Mouse (Mus musculus) testis, postnatal 10 days (tissue): ENCODE measurements around the gene Crebrf.

ENCODE experiments used
- DNase-seq: peaks from one replicate; pipeline ENCODE4 v3.0.0; 2021; ENCODE audit warnings: low spot score

Crebrf gene

DNA sequence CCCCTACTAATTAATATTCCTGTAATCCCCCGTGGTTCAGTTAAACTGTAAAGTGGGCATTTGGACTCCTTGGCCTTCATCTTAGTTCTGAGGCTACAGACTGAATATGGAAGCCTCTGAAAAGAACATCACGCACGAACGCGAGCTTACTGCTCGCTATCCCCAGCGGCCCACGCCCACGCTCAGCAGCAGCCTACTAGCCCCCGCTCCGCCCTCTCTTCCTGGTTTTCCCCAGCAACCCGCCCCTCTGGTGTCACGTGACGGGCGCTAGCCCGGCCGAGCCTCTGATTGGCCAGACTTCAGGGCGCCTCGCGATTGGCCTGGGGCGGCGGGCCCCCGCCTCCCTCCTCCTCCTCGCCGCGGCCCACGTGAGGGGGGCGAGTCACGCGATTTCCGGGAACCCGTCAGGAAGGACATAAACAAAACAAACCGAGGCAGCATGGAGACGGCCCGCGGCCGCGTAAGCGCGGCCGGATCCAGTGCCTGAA, at the start of gene Crebrf:
TSS of gene Crebrf (plus strand) at position 380 of the 488 bp plus-strand sequence.
- peak; percentile 99 for DNase-seq

DNA sequence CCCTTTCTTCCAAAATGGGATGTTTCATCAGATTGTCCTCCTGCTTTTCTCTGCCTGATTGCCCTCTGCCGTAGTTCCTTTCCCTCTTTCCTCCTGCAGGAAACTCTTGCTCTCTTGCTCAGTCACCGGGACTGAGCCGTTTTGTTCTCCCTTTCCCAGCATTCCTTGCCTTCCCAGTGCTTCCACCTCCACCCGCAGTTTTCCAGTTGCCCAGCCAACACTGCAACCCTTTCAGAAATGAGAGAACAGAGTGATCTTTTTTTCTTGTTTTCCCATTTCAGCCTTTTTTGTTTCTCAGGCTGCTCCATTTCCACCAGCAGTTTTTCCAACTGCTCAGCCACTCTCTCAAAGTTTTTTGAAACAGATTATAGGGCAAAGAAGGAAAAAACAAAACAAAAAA, 44.2 kb upstream of the Crebrf start:
- DNase-seq, result no peak

DNA sequence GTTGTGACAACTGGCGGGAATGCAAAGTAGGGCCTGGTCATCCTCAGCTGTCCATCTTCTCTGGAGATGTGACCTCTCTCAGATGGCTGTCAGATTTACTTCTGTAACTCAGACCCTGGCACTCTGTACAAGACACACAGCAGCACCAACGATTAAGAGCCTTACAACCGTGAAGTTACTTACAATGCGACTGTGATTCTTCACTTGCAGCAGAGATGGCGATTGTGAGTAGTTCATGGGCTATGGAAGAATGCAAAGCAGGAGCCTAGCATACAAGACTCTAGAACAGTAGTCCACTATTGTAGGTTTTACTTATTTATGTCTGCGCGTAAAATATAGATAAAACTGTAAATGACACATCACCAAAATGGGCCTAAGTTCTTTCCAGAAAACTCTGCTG, 39.6 kb upstream of the Crebrf start:
- DNase-seq, result no peak

DNA sequence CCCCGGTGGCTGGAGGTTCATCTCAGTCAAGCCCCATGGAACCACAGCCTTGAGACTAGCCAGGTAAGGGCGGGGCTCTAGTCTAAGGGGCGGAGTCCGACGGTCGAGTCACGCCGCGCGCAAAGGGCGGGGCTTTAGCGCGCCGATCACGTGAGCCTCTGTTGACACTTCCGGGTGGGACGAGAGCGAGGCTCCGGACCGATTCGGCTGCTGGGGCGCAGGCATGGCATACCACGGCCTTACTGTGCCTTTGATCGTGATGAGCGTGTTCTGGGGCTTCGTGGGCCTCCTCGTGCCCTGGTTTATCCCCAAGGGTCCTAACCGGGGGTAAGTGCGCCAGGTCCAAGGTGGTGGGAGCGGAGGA, 39.2 kb upstream of the Crebrf start:
- peak; percentile 94 for DNase-seq

DNA sequence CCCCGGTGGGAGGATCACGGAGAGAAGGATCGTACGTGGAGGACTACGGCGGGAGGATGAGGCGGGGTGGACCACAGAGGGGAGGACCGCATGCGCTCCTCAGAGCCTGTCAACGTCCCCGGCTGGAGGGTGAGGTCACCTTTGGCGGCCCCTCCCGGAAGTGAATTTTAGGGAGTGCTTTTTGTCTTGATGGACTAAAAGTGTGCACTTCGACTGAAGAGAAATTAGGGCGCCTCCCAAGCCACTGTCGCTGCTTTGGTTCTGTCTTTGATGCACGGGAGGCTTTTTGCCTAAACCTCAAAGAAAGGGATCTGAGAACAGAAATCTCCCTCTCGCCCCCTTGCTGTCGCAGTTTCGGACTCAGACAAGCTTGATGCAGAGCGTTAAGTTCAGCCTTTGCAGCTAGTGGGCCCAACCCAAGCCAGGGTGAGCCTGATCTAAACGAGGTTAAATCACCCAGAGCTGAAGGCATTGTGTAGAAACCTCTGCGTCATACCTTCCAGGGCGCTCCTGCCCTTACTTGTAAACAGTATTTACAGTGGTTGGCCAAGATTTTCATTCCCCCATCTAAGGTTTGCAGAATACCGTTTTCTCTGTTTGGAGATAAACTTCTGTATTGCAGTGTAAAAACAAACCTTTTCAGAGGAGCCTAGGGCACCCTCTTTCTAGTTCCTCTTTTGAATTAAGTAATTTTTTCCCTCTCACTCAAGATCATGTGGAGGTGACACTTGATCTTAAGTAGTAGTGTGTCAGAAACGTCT, 38.7 kb upstream of the Crebrf start:
- peak; percentile 81 for DNase-seq

DNA sequence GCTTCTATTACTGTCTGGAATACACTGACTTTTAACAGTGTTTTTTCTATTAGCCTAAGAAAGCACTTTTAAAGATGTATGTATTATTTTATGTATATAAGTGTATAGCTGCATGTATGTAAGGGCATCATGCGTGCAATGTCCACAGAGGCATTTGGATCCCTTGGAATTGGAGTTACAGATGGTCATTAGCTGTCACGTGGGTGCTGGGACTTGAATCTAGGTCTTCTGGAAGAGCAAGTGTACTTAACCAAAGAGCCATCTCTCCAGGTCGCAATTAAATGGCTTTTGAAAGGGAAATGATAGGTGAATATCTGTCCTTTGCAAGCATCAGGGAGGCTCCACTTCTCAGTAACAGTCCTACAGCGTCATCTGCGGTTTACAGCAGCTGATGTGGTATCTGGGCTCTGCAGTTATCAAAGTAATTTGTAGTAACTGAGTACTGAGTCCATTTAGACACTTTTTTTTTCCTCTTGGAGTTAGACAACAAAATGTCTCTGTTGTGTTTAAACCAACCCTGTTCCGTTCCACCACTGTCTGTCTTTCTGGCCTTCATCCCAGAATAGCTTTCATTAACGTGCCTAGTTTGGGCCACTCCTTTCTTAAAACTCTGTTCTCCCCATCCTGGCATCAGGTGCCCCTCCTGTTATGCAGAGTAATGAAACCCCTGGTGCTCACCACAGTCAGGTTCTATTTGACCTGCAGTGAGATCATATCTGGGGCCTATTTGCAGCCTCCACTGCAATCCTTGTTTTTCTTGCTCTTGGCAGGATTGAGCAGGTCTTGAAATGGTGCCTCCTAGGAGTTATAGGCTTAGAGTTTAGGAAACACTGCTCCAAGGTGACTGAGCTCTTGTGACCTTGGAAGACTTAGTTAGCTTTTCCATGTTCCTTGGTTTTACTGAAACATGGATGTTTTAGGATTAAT, 37.5 kb upstream of the Crebrf start:
- DNase-seq, result no peak

DNA sequence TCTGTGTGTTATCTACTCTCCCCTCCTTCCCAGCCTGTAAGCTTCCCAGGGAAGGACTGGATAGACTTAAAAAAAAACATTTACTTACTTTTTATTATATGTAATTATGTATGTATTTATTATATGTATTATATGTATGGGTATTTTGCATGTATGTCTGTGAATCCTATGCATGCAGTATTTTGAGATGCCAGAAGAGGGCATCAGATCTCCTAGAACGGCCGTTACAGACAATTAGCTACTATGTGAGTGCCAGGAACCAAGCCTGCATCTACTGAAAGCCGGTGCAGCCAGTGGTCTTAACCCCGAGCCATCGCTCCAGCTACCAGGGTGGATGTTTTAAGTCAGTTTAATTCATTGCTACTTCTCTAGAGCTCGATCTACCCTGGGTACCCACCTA, 34.2 kb upstream of the Crebrf start:
- no peak for DNase-seq

DNA sequence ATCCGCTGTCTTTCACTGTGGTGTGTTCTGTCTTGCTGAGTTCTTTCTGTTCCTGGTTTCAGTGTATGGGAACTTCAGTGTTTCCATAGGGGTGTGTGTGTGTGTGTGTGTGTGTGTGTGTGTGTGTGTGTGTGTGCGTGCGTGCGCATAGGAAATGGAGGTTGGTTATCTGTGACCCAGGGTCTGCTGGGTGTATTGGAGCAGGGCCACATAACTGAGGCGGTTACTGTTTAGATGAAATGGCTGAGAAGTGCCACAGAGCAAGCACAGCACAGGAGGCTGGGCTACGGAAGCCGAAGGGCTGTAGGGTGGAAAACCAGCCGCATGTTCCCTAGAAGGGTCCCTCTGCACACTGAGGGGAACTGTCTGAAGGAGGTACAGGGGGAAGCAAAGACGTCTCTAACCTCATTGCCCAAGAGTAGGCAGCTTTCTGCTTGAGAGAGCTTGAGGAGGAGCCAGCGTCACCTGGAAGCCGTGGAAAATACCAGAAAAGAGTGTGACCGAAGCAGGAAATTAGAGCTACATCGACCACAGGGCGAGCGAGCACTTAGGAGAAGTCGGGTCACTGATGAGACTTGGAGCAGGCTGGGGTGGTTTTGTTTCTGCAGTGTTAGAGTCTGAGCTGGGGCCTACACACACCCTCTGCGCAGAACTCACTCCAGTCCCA, 29.0 kb upstream of the Crebrf start:
- DNase-seq, result no peak

DNA sequence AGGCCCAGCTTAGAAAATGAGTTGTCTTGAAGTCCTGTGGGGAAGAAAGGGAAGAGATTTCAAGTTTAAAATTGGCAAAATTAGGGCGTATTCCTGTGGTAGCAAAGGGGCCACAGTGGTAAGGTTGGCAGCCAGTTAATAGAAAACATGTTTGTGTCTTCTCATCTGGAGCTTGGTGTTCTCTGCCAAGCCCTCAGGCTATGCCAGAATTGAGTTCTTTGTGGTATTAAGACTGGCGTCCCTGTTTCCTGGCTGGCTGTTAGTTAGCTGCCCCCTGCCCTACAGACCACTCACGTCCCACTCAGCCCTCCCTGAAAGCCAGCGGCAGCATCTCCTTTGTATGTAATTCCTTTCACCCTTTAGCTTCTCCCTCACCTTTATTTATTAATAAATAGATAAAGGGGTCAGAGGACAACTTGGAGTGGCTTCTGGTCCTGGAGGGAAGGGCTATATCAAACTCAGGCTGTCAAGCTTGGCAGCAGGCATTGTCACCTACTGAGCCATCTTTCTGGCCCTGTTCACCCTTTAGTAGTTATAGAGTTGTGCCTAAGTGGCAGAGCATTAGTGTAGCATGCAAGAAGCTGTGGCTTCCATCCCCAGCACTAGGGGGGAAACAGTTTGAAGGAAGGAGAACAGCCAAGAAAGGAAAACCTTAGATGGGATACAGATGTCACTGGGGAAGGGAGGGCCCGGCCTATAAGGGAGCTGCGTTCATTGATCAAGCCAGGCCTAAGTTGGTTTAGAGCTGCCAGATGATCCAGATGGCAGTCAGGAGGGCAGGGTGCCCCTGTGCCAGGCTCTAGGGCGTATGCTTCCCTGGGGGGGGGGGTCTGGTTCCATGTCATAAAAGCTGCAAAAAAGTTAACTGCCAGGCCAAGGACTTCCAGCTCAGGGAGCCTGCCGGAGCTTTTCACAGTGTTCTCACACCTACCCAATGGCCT, 26.4 kb upstream of the Crebrf start:
- DNase-seq, result no peak

DNA sequence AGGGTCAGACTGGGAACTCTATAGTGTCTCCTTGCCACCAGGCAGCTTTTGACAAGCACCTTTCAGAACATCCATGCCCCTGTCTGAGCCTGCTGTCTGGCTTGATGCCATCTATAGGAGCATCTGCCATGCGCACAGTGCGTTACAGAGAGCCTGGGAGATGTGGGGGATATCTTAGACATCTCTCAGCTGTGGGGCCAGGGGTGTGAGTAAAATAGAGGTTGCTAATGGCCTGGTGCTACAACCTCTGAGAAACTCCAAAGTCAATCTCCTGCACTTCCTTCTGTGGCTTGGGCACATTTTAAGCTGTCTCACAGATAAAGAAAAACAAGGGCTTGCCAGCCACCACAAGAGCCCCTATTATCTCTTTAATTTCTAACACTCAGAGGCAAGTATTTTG, 25.6 kb upstream of the Crebrf start:
- no peak for DNase-seq

DNA sequence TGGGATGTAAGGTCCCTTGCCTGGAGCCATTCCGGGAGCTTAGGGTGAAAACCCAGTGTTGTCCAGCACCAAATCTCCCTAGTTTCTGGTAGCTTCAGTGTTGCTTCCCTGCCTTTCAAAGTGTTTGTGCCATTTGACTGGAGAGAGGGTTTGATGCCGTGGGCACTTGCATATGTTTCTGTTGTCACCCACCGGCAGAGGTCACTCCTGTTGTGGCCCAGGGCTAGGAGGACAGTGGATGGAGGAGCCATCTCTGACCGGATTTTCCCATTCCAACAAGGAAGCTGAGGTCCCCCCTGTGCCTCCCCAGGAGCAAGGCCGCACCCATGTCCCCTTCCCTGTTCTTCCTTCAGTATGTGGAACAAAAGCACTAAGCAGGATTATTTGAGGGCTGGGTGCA, 25.2 kb upstream of the Crebrf start:
- DNase-seq, result no peak

DNA sequence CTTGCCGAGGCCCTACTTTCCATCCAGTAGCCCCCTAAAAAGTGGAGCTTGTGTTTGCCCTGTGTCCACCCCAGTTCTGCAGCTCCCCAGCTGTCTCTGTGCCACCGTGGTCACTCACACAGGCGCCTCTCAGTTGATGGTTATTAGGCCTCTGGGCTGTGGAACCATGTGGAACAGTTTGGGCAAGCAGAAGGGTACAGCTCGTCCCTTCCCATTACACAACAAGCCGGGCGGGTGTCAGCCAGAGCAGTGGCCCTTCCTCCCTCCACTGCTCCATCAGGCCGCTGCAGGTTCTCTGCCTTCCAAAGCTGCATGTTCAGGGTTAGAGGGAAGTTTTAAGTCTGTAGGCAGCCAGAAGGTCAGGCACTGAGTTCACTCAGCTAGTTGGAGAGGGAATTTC, 24.3 kb upstream of the Crebrf start:
- DNase-seq, result no peak

DNA sequence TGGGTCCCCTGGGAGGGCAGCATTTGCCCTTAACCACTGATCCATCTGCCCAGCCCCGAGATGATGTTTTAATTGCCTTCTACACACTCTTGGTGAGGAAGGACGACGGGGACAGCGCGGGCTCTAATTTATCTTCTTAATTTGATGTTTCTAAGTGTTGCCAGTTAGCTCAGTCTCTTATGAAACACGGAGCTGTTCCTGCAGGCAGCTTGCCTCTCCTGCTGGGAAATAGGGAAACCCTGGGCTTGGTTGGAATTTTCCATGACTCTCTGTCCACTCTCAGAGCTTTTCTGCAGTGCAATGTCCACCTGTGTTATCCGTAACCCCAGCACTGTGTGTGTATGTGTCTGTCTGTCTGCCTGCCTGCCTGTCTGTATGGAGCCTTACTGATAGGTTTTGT, 22.0 kb upstream of the Crebrf start:
- DNase-seq, result no peak

DNA sequence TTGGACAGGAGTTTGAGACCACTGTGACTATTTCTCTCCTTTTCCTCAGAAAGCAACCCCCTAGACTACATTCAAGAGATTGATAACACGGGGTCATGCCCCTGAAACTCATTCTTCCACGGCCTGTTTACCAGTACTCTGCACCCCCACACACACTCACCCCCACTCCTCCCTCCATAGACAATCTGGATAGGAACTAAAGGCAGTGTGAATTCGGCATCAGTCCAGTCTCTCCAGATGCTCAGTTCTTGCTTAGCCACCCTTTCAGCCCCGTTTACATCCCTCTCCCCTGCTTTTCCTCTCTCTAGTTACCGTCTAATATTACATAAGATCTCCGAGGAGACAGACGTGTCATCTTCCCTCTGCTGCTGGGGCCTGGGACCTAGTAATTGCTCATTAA, 21.3 kb upstream of the Crebrf start:
- DNase-seq, result no peak

DNA sequence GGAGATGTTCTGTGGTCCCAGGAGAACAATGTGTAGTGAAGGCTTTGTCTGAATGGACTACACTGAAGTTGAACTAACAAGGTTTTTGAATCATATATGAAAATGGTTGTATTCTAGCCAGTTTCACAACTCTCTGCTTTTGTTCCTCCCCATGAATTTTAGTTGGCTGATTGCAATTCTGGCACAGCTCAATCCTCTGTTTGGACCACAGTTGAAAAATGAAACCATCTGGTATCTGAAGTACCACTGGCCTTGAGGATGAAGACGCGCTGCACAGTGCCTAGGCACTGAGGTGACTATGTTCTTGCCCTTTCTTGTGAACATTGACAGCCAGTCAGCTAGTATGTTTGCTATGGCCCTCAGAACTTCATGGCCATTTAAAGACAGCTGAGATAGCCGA, 20.3 kb upstream of the Crebrf start:
- no peak for DNase-seq

DNA sequence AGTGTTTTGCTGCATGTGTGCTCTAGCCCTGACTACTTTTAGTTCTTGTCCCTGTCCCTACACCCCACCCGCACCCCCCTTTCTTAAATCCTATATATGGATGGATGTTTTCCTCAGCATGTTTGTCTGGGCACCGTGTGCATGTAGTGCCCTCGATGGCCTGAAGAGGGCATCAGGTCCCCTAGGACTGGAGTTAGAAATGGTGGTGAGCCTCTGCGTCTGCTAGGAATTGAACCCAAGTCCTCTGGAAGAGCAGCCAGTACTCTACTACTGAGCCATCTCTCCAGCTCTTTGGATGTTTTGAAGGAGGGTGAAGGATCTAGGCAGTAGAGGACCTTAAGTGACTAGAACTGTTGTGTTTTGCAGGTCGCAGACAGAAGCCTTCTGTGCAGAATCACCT, 16.6 kb upstream of the Crebrf start:
- no peak for DNase-seq

DNA sequence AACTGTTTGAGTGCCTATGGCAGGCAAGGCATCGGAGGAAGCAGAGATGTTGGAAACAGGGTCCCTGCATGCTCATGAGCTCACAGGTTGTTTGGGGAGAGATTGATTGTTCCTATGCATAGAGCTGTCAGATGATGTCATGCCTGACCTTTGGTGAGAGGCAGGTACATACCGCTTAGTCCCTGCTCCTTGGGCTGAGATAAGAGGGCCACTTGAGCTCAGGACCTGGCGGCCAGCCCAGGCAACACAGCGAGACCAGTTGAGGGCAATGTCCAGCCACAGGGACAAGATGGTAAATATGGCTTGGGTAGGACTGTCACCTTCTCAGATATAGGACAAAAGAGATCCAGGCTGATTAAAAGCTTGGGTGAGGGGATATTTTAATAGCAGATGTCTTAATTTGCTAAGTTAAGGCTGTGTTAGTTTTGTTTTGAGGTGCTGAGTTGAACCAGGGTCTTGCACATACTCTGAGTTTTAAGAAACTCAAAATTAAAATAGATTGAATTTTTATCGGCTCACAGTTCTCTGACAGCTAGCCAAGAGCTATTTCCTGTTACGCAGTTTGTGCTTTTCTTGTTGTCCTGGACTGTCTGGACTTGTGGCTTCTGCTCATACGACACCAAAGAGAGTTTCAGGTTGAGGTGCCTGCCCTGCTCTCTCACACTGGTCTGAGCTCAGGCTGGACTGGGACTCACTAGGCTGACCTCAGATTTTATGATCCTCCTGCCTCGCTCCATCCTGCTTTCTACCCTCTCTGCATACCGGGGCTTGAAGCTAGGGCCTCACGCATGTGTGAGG, 15.4 kb upstream of the Crebrf start:
- DNase-seq, result no peak

DNA sequence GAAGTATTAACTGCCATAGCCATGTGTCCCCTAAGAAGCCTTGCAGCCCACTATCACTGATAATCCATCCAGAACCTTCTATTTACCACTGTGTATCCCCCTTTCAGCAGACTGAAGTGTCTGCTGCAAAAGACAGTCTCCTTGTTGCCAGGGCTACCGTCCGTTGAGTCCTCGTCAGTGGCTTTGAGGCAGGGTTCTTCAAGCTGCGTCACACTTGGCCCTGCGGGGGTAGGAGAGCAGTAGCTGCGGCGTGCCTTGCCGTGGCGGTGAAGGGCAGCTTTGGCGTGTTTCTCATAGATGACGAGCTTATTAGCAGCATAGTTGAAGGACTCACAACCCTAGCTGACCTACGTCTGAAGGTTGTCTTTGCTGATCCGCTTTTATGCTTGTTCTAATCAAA, 13.9 kb upstream of the Crebrf start:
- DNase-seq, result no peak

DNA sequence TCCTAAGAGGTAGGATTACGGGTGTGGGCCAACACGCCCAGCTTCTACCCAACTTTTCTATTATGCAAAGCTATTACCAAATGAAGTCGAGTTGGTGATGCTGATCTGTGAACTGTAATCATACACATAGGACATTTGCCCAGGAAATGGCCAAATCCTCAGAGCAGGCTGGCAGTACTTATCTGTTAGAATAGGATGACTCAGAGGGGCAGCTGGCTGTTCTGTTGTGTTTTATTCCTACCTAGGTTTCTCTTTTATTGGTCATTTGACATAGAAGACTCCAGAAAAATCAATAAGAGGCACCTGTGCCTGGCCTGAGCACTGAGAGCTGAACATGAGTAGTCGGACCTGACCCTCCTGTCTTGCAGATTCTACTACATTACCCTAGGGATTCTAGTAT, 12.8 kb upstream of the Crebrf start:
- DNase-seq, result no peak

DNA sequence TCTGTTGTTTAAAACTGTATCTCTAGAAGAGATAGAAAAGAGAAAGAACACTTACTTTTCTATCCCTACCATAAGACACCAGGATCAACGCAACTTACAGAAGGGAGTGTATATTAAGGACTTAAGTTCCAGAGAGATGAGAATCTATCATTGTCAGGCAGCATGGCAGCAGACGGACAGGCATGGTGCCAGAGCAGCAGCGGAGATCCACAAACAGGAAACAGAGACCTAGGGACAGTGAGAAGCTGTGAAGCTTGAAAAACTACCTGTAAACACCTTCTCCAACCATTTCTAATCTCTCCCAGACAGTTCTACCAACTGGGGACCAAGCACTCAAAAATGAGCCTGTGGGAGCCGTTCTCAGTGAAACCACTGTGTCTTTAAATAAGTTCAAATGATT, 11.8 kb upstream of the Crebrf start:
- no peak for DNase-seq
